Mouse (Mus musculus): ENCODE results near the gene Aif1. TPM values are rescaled to one million over a fixed set of nuclear protein-coding genes. Genes with fewer than 3 reads are reported as not detected.
A peak's percentile ranks its signal among the peaks of the same experiment; 100 is the strongest.

Aif1 gene
- total and polyA plus RNA-seq, 3 experiments: 0.42 to 0.45 TPM; not detected in 1

DNA sequence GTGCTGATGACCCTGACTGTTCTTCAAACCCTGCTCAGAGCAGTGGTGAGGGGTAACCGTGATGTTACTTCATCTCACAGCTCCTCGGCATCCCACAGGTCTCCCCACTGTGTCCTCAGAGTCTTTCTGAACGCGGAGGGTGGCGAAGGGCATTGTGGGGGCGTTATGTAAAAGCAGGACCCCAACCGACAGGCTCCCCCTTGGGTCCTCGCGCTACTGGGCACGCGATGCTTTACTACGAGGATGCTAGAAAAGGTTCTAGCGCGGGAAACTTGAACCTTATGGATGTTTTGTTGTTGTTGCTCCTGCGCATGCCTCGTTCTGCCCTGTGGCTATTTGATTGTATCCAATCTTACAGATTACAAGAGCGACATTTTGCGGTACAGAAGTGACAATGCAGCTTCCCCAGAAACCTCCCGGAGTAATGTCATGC is 54.0 kb downstream of the Aif1 start, which contains the start of gene Csnk2b:
Csnk2b (minus strand) TSS at position 183 of the 433 bp plus-strand sequence.
- H3K4me3 ChIP-seq (ENCODE audit: control insufficient read depth in 1 of 2, insufficient read depth in 1 of 2, low read depth in 2 of 2, low read length in 2 of 2): peak within 1 kb of the TSS; percentile 76 to 93
- H3K27me3 ChIP-seq (ENCODE audit: control insufficient read depth in 1 of 2, insufficient read depth in 2 of 2, low read length in 2 of 2): no peaks in the 10 kb centered on the region
- DNase-seq (ENCODE audit: low read depth, low spot score): peak; percentile 82
- peaks cover 3 to 20% of the 10 kb centered on the region in 2 experiments; a peak in 2 of 4 replicates for H3K36me3 ChIP-seq (ENCODE audit: control insufficient read depth in 1 of 2, insufficient read depth in 2 of 2, low read length in 2 of 2)
- peak within 1 kb of the TSS; percentile 95 for H3K9ac ChIP-seq (ENCODE audit: control insufficient read depth, low read depth, low read length, poor library complexity, severe bottlenecking)
- peaks cover 6% of the 10 kb centered on the region in 2 experiments for H3K4me1 ChIP-seq (ENCODE audit: control insufficient read depth in 1 of 2, insufficient read depth in 2 of 2, low read length in 2 of 2)
- H3K27ac ChIP-seq (ENCODE audit: control insufficient read depth, low read depth, low read length): peak within 1 kb of the TSS; percentile 79
- H3K9me3 ChIP-seq (replicated peaks; ENCODE audit: insufficient read depth, low read length): no peaks in the 10 kb centered on the region
- H3K79me2 ChIP-seq (ENCODE audit: control insufficient read depth, insufficient read depth, low read length, poor library complexity): peaks cover 37% of the 10 kb centered on the region
- no peak for TF ChIP-seq MYC (IDR thresholded peaks at IDR 0.05; ENCODE audit: low read depth, low read length)
- no peak for TF ChIP-seq POLR2AphosphoS2 (IDR thresholded peaks at IDR 0.05; ENCODE audit: low read length)
- TF ChIP-seq TCF12 (IDR thresholded peaks at IDR 0.05; ENCODE audit: low read depth, low read length): no peak
- TF ChIP-seq MAZ (IDR thresholded peaks at IDR 0.05; ENCODE audit: low read depth, low read length): no peak
- no peak for TF ChIP-seq ZKSCAN1 (IDR thresholded peaks at IDR 0.05; ENCODE audit: low read depth, low read length)
- peak; percentile 69 for TF ChIP-seq RAD21 (IDR thresholded peaks at IDR 0.05; ENCODE audit: low read depth, low read length)
- TF ChIP-seq NRF1 (IDR thresholded peaks at IDR 0.05; ENCODE audit: insufficient read depth, low read depth, low read length, poor library complexity, severe bottlenecking): peak; percentile 80
- peak; percentile 89 for TF ChIP-seq E2F4 (IDR thresholded peaks at IDR 0.05; ENCODE audit: borderline replicate concordance, low read depth, low read length)
- no peak for TF ChIP-seq HCFC1 (IDR thresholded peaks at IDR 0.05; ENCODE audit: low read depth, low read length)
- TF ChIP-seq GABPA (IDR thresholded peaks at IDR 0.05; ENCODE audit: low read depth, low read length): no peak
- TF ChIP-seq NELFE (IDR thresholded peaks at IDR 0.05; ENCODE audit: low read depth, low read length): no peak
- TF ChIP-seq CHD2 (IDR thresholded peaks at IDR 0.05; ENCODE audit: low read length): no peak
- peak; percentile 57 for TF ChIP-seq SMC3 (IDR thresholded peaks at IDR 0.05; ENCODE audit: low read depth, low read length)
- TF ChIP-seq SIN3A (IDR thresholded peaks at IDR 0.05; ENCODE audit: low read length): peak; percentile 68
- TF ChIP-seq EP300 (IDR thresholded peaks at IDR 0.05; ENCODE audit: low read depth in 1 of 2, low read length in 2 of 2): 0 out of 4 replicates have a peak, but pooled peaks of 1 of the 2 experiments have one; percentile 20
- no peak for TF ChIP-seq MYB (IDR thresholded peaks at IDR 0.05; ENCODE audit: low read depth, low read length)
- no peak for TF ChIP-seq BHLHE40 (IDR thresholded peaks at IDR 0.05; ENCODE audit: borderline replicate concordance, low read depth, low read length)
- TF ChIP-seq KAT2A (conservative IDR thresholded peaks at IDR 0.05; ENCODE audit: low read depth, low read length): no peak
- 0 out of 2 replicates have a peak, but pooled peaks have one; percentile 31 for TF ChIP-seq RCOR1 (IDR thresholded peaks at IDR 0.05; ENCODE audit: low read depth, low read length)
- TF ChIP-seq ETS1 (IDR thresholded peaks at IDR 0.05; ENCODE audit: low read depth, low read length): 0 out of 2 replicates have a peak, but pooled peaks have one; percentile 20
- peak in 2 of 3 experiments; percentile 8 to 64; a peak in 2 of 6 replicates for TF ChIP-seq CTCF (IDR thresholded peaks at IDR 0.05 in 2 of 3, conservative IDR thresholded peaks at IDR 0.05 in 1 of 3; ENCODE audit: control insufficient read depth in 1 of 3, insufficient read depth in 1 of 3, low read depth in 2 of 3, low read length in 3 of 3, poor library complexity in 1 of 3, severe bottlenecking in 1 of 3)
- TF ChIP-seq ELF1 (IDR thresholded peaks at IDR 0.05; ENCODE audit: low read depth, low read length): no peak
- TF ChIP-seq ZNF384 (IDR thresholded peaks at IDR 0.05; ENCODE audit: low read depth, low read length): no peak
- TF ChIP-seq POLR2A (IDR thresholded peaks at IDR 0.05; ENCODE audit: control insufficient read depth in 1 of 2, insufficient read depth in 1 of 2, low read depth in 1 of 2, low read length in 2 of 2, poor library complexity in 1 of 2): no peak; a peak in 1 of 4 replicates
- no peak for TF ChIP-seq POLR2AphosphoS5 (IDR thresholded peaks at IDR 0.05; ENCODE audit: borderline replicate concordance, low read depth, low read length)
- TF ChIP-seq JUND (IDR thresholded peaks at IDR 0.05; ENCODE audit: low read depth, low read length): no peak
- TF ChIP-seq MAFK (IDR thresholded peaks at IDR 0.05; ENCODE audit: borderline replicate concordance, low read depth, low read length): no peak
- no peak for TF ChIP-seq UBTF (IDR thresholded peaks at IDR 0.05; ENCODE audit: borderline replicate concordance, insufficient read depth, low read depth, low read length)
- peak; percentile 17; the same call in 1 of the 2 replicates for TF ChIP-seq MXI1 (IDR thresholded peaks at IDR 0.05; ENCODE audit: low read depth, low read length)
- TF ChIP-seq TBP (IDR thresholded peaks at IDR 0.05; ENCODE audit: low read depth, low read length): peak; percentile 13; the same call in 1 of the 2 replicates
- peak; percentile 38; the same call in 1 of the 2 replicates for TF ChIP-seq GATA1 (IDR thresholded peaks at IDR 0.05; ENCODE audit: low read depth, low read length)
- TF ChIP-seq ZMIZ1 (IDR thresholded peaks at IDR 0.05; ENCODE audit: low read depth, low read length): no peak
- no peak for TF ChIP-seq CHD1 (IDR thresholded peaks at IDR 0.05; ENCODE audit: low read depth, low read length)
- no peak for TF ChIP-seq USF2 (IDR thresholded peaks at IDR 0.05; ENCODE audit: borderline replicate concordance in 1 of 2, insufficient read depth in 1 of 2, low read depth in 1 of 2, low read length in 2 of 2)
- peak; percentile 47 for TF ChIP-seq ZC3H11A (IDR thresholded peaks at IDR 0.05; ENCODE audit: low read depth, low read length)
- TF ChIP-seq MEF2A (IDR thresholded peaks at IDR 0.05; ENCODE audit: extremely low read depth, insufficient replicate concordance, low read depth, low read length, poor library complexity, severe bottlenecking): no peak
- TF ChIP-seq USF1 (IDR thresholded peaks at IDR 0.05; ENCODE audit: low read depth, low read length): no peak
